Mouse (Mus musculus): ENCODE measurements at regions not wholly inside any gene's neighbourhood (a gene's known extent, or its start where the extent isn't known, plus 50 kb on each side); places are given as distances from the start of the nearest gene placed in this dataset.

DNA sequence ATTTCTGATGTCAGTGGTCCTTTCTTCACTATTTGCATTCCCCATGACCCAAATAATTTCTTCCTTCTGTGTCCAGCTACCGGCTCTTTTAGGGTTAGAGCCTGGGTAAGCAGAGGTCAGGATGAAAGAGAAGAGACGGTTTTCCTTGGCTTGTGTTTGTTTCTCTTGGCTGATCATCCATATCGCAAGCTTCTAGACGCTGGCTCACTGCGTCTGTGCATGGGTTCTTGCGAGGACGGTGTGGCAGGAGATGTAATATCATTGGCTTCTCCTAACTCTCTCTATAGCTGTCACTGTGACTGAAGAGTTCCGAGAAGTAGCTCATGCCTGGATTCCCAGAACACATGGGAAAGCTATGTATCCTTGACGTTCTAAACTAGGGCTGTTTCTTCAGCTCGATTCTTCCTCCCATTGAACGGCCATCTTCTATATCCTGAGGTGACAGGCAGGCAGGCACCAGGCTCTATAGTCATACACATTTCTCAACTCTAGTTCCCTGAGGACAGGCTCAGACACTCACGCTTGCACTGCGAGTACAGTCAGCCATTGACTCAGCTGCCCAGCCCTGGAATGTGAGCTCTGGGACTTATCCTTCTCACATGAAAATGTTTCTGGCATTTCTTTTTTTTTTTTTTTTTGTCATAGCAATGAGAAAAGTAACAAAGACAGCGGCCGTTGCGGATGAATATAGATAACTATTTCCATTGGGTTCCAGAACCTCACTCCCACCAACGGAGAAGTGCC lies 85.0 kb downstream of the Bach1 start:
- Histone ChIP-seq H3K27me3 (ENCODE audit: control insufficient read depth, insufficient read depth, low read depth, low read length) (no peaks in the 10 kb centered on the region), H3K4me3 (ENCODE audit: low read depth, low read length) (no peak overlapping the region), H3K4me1 (ENCODE audit: control insufficient read depth, insufficient read depth, low read length) (no peaks in the 10 kb centered on the region), H3K9me3 (replicated peaks; ENCODE audit: control insufficient read depth, low read length, poor library complexity, severe bottlenecking) (no peaks in the 10 kb centered on the region), H3K9ac (ENCODE audit: low read depth, low read length) (no peak overlapping the region), H3K4me2 (ENCODE audit: low read length) (no peak overlapping the region), H3K27ac (ENCODE audit: low read length) (no peak overlapping the region), H3K36me3 (ENCODE audit: control insufficient read depth, insufficient read depth, low read length) (no peaks in the 10 kb centered on the region)
- 66% methylated on average over 17 of the region's 17 CpGs for WGBS
- no peak for ATAC-seq

DNA sequence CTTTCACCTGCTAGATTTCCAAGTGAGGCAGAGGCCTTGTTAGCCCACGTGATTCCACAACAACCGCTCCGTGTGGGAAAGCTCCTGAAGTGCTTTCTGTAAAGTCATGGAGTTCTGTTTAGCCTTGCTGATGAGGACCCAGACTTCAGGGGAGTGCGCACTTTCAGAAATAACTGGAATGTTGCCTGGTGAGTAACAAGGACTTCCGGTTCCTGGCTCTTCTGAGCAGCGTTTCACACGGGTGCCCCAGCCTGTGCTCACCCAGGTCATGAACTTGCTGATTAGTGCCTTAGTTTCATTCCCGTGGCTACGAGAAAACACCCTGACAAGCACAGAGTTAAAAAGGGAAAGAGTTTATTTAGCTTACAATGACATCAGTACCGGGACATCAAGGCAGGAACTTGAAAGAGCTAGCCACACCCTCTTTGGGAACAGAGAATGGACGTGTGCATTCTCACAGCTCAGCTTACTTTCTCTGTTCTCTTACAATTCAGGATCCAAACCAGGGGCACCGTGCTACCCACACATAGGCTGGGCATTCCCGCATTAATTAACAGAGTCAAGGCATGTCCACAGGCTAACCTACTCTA lies 85.8 kb downstream of the Bach1 start:
- H3K4me1 ChIP-seq (ENCODE audit: control insufficient read depth, insufficient read depth, low read length) = no peaks in the 10 kb centered on the region
- H3K36me3 ChIP-seq (ENCODE audit: control insufficient read depth, insufficient read depth, low read length) = no peaks in the 10 kb centered on the region
- H3K27me3 ChIP-seq (ENCODE audit: control insufficient read depth, insufficient read depth, low read depth, low read length) = no peaks in the 10 kb centered on the region
- H3K4me3 ChIP-seq (ENCODE audit: low read depth, low read length) = no peak overlapping the region
- no peak overlapping the region for H3K9ac ChIP-seq (ENCODE audit: low read depth, low read length)
- 54% methylated on average over 13 of the region's 13 CpGs for WGBS
- H3K27ac ChIP-seq (ENCODE audit: low read length) = no peak overlapping the region
- H3K9me3 ChIP-seq (replicated peaks; ENCODE audit: control insufficient read depth, low read length, poor library complexity, severe bottlenecking) = no peaks in the 10 kb centered on the region
- no peak for ATAC-seq
- H3K4me2 ChIP-seq (ENCODE audit: low read length) = no peak overlapping the region

DNA sequence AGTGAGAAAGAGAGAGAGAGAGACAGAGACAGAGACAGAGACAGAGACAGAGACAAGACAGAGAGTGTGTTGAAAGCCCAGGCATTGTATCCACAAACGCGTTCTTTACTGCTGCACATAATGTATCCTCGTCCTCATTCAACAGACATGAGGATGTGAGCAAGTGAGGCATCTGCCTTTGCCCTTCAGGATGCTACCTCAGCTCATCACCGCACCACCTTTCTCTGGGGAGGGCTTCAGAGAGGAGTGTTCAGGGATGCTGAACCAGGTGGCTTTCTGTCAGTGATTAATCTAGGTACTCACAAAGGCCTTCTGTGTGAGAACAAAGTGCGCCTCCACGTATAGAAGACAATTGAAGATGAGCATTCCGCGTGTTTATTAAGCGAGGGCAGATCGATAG lies 90.8 kb downstream of the Bach1 start:
- Histone ChIP-seq H3K36me3 (ENCODE audit: control insufficient read depth, insufficient read depth, low read length) (no peaks in the 10 kb centered on the region), H3K4me3 (ENCODE audit: low read depth, low read length) (no peak overlapping the region), H3K4me2 (ENCODE audit: low read length) (no peak overlapping the region), H3K27ac (ENCODE audit: low read length) (no peak overlapping the region), H3K27me3 (ENCODE audit: control insufficient read depth, insufficient read depth, low read depth, low read length) (no peaks in the 10 kb centered on the region), H3K4me1 (ENCODE audit: control insufficient read depth, insufficient read depth, low read length) (no peaks in the 10 kb centered on the region), H3K9ac (ENCODE audit: low read depth, low read length) (no peak overlapping the region), H3K9me3 (replicated peaks; ENCODE audit: control insufficient read depth, low read length, poor library complexity, severe bottlenecking) (no peaks in the 10 kb centered on the region)
- no peak for ATAC-seq
- WGBS = 90% methylated on average over 10 of the region's 10 CpGs

DNA sequence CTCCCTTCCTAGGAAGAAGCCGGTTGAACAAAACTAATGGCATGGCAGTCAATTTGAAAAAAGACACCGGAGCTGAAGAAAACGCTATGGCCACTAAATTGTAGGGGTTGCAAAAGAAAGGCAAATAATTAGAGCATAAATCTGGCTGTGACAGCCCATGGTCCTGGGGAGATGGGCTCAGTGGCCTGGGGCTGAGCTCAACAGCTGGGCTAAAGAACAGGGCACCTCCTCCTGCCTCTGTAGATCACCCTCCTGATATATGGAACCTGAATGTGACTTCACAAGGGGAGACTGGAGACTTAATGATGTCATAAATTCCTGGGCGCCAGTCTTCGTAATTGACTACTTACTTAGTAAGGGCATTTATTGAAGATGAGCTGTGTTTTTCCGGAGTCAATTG lies 91.2 kb downstream of the Bach1 start:
- Histone ChIP-seq H3K4me2 (ENCODE audit: low read length) (no peak overlapping the region), H3K27me3 (ENCODE audit: control insufficient read depth, insufficient read depth, low read depth, low read length) (no peaks in the 10 kb centered on the region), H3K36me3 (ENCODE audit: control insufficient read depth, insufficient read depth, low read length) (no peaks in the 10 kb centered on the region), H3K9me3 (replicated peaks; ENCODE audit: control insufficient read depth, low read length, poor library complexity, severe bottlenecking) (no peaks in the 10 kb centered on the region), H3K4me3 (ENCODE audit: low read depth, low read length) (no peak overlapping the region), H3K27ac (ENCODE audit: low read length) (no peak overlapping the region), H3K4me1 (ENCODE audit: control insufficient read depth, insufficient read depth, low read length) (no peaks in the 10 kb centered on the region), H3K9ac (ENCODE audit: low read depth, low read length) (no peak overlapping the region)
- 86% methylated on average over 6 of the region's 6 CpGs for WGBS
- no peak for ATAC-seq

DNA sequence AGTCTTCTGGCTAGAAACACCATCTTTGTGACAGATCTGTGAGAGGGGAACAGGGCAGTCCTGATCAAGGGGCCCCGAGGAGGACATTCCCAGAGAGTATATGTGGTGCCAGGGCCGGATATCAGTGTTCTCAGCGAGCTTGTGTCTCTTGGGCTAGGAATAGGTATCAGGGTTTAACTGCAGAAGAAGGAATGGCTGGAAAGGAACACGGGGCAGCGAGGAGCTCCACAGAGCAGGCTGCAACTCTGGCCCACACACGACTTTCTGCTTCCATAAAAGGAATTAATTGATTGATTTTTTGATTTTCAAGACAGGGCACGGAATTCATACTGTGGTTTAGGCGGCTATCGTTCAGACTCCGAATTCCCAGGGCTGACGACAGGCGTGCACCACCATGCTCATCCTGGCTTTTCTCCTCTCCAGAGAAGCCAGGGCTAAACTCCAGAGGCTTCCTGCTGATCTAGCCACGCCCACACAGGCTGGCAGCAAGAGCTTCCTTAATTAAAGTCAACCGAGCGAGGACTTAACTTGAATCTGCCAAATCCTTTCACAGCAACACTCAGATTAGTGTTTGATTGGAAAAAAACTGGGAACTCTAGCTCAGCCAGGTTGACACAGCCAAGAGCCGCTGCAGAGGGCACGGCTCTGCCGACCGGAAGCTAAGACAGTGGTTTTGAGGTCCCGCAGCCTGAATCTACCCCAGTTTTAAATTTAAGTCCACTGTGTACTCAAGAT lies 97.9 kb downstream of the Bach1 start:
- peak overlapping the region; percentile 45; the same call in 1 of the 2 replicates for H3K9ac ChIP-seq (ENCODE audit: low read depth, low read length)
- H3K27me3 ChIP-seq (ENCODE audit: control insufficient read depth, insufficient read depth, low read depth, low read length) = no peaks in the 10 kb centered on the region
- WGBS = 3% methylated on average over 20 of the region's 20 CpGs
- no peaks in the 10 kb centered on the region for H3K9me3 ChIP-seq (replicated peaks; ENCODE audit: control insufficient read depth, low read length, poor library complexity, severe bottlenecking)
- H3K4me1 ChIP-seq (ENCODE audit: control insufficient read depth, insufficient read depth, low read length) = peaks cover 11% of the 10 kb centered on the region
- peak overlapping the region; percentile 27 for H3K4me3 ChIP-seq (ENCODE audit: low read depth, low read length)
- ATAC-seq = peak; percentile 81
- H3K27ac ChIP-seq (ENCODE audit: low read length) = no peak overlapping the region
- no peaks in the 10 kb centered on the region for H3K36me3 ChIP-seq (ENCODE audit: control insufficient read depth, insufficient read depth, low read length)
- H3K4me2 ChIP-seq (ENCODE audit: low read length) = peak overlapping the region; percentile 57

DNA sequence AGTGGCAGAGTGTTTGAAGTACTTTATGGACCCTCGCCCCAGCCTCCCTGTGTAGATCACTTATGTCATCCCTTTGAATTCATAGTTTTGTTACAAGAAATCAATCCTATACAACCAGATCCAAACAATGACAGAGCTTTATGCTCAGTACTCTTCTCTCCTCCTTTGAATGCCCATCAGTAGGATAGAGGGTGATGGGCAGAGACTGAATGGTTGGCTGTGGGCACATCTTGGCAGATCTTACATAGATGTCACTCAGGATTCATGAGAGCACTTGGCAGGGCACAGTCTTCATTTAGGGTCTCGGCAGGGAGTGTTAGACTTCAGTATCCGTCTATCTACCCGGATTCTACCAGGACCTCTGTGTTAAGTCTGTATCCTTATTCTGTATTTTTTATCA lies 103.6 kb downstream of the Bach1 start:
- Histone ChIP-seq H3K36me3 (ENCODE audit: control insufficient read depth, insufficient read depth, low read length) (no peaks in the 10 kb centered on the region), H3K27ac (ENCODE audit: low read length) (no peak overlapping the region), H3K9ac (ENCODE audit: low read depth, low read length) (no peak overlapping the region), H3K4me2 (ENCODE audit: low read length) (no peak overlapping the region), H3K4me3 (ENCODE audit: low read depth, low read length) (no peak overlapping the region), H3K27me3 (ENCODE audit: control insufficient read depth, insufficient read depth, low read depth, low read length) (no peaks in the 10 kb centered on the region), H3K4me1 (ENCODE audit: control insufficient read depth, insufficient read depth, low read length) (peaks cover 1% of the 10 kb centered on the region; the same call in 1 of the 2 replicates), H3K9me3 (replicated peaks; ENCODE audit: control insufficient read depth, low read length, poor library complexity, severe bottlenecking) (no peaks in the 10 kb centered on the region)
- no peak for ATAC-seq
- WGBS = 86% methylated on average over 4 of the region's 4 CpGs

DNA sequence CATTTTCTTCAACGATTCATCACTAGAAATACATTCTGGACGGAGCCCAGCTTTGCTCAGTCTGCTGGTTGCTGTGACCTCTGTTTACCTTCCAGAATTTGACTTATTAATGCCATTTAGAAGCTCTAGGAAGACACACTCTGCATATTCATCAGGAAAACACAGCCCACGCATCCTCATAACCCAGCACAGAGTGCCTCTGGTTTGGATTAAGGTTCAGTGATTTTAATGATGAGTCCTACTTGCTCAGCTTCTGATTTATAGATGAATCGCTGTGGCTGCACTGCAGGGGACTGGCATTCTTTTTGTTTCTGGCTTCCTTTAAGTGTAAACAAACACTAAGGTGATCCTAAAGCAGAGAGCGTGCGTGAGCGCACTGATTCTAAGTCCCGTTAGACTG lies 118.8 kb downstream of the Bach1 start:
- no peak overlapping the region; the same call in 1 of the 2 replicates for H3K27ac ChIP-seq (ENCODE audit: low read length)
- no peaks in the 10 kb centered on the region for H3K27me3 ChIP-seq (ENCODE audit: control insufficient read depth, insufficient read depth, low read depth, low read length)
- H3K4me1 ChIP-seq (ENCODE audit: control insufficient read depth, insufficient read depth, low read length) = no peaks in the 10 kb centered on the region
- H3K4me3 ChIP-seq (ENCODE audit: low read depth, low read length) = no peak overlapping the region
- no peak overlapping the region for H3K4me2 ChIP-seq (ENCODE audit: low read length)
- no peaks in the 10 kb centered on the region for H3K36me3 ChIP-seq (ENCODE audit: control insufficient read depth, insufficient read depth, low read length)
- H3K9ac ChIP-seq (ENCODE audit: low read depth, low read length) = no peak overlapping the region
- WGBS = 60% methylated on average over 8 of the region's 8 CpGs
- no peak for ATAC-seq
- no peaks in the 10 kb centered on the region for H3K9me3 ChIP-seq (replicated peaks; ENCODE audit: control insufficient read depth, low read length, poor library complexity, severe bottlenecking)

DNA sequence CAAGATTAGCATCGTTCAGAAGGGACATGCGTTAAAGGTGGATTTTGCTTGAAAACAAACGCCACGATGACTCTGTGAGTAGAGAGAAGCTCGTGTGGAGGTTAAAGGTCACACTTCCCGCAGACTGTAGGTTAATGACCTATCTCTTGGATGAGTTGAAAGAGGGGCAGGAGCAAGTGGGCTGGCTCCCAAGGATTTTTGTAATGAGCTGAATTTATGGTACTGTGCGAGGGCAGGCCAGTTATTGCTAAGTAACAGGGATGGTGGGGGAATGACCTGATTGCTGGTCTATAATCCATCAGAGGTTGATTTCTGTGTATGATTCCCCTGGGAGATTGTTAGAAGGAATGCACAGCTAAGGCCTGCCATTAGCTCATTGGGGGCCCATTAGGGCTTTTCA lies 135.6 kb downstream of the Bach1 start:
- 29% methylated on average over 7 of the region's 7 CpGs for WGBS
- H3K27ac ChIP-seq (ENCODE audit: low read length) = no peak overlapping the region
- H3K9me3 ChIP-seq (replicated peaks; ENCODE audit: control insufficient read depth, low read length, poor library complexity, severe bottlenecking) = no peaks in the 10 kb centered on the region
- H3K9ac ChIP-seq (ENCODE audit: low read depth, low read length) = no peak overlapping the region
- ATAC-seq = peak; percentile 77
- no peak overlapping the region for H3K4me2 ChIP-seq (ENCODE audit: low read length)
- H3K36me3 ChIP-seq (ENCODE audit: control insufficient read depth, insufficient read depth, low read length) = no peaks in the 10 kb centered on the region
- no peak overlapping the region for H3K4me3 ChIP-seq (ENCODE audit: low read depth, low read length)
- no peaks in the 10 kb centered on the region for H3K27me3 ChIP-seq (ENCODE audit: control insufficient read depth, insufficient read depth, low read depth, low read length)
- H3K4me1 ChIP-seq (ENCODE audit: control insufficient read depth, insufficient read depth, low read length) = peaks cover 9% of the 10 kb centered on the region

DNA sequence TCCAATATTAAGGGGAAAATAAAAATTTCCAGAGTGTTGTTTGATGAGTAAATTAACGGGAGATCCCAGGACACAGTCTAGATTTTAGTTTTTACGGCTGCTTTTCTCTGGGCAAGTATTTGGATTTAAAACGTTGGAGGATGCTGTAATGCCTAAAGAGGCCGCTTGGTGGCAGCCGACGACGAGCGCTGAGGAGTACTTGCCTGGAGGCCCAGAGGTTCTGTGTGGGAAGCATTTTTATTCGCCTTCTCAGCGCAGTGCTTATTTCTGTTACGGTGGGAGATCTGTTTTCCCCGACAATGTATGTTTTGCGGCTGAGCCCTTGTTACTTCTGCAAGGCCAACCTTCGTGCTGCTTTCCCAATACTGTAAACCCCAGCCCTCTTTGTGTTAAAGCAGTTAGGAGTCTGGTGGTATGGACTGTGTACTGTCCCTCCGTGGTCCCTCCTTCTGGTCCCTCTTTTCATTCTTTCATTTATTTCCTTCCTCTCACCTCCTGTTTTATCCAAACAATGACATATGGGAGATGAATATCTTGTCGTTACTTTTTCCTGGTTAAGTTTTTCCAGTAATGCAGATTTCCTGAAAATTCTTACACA lies 142.3 kb downstream of the Bach1 start:
- H3K36me3 ChIP-seq (ENCODE audit: control insufficient read depth, insufficient read depth, low read length) = no peaks in the 10 kb centered on the region
- 10% methylated on average over 16 of the region's 16 CpGs for WGBS

More for the DNA sequence above, 142.3 kb downstream of the Bach1 start:
- peak; percentile 91 for ATAC-seq
- Histone ChIP-seq H3K4me2 (ENCODE audit: low read length) (peak overlapping the region; percentile 35), H3K9ac (ENCODE audit: low read depth, low read length) (no peak overlapping the region), H3K27me3 (ENCODE audit: control insufficient read depth, insufficient read depth, low read depth, low read length) (no peaks in the 10 kb centered on the region), H3K9me3 (replicated peaks; ENCODE audit: control insufficient read depth, low read length, poor library complexity, severe bottlenecking) (no peaks in the 10 kb centered on the region), H3K4me1 (ENCODE audit: control insufficient read depth, insufficient read depth, low read length) (no peaks in the 10 kb centered on the region), H3K4me3 (ENCODE audit: low read depth, low read length) (no peak overlapping the region), H3K27ac (ENCODE audit: low read length) (no peak overlapping the region)

Data from midbrain, embryonic 16.5 days (tissue).